Mouse (Mus musculus) megakaryocyte, embryonic 14.5 days (primary cell): ENCODE results near the gene Arhgap23.

Experiments
- FLI1 ChIP-seq: IDR thresholded peaks from 2 replicates; pipeline ENCODE4 v1.6.1; 2012; ENCODE audit warnings: low read length, inconsistent platforms, mixed read lengths
- GATA1 ChIP-seq: IDR thresholded peaks from 3 replicates; pipeline ENCODE4 v1.6.1; 2012; ENCODE audit warnings: mixed read lengths, low read length, inconsistent platforms, borderline replicate concordance

DNA sequence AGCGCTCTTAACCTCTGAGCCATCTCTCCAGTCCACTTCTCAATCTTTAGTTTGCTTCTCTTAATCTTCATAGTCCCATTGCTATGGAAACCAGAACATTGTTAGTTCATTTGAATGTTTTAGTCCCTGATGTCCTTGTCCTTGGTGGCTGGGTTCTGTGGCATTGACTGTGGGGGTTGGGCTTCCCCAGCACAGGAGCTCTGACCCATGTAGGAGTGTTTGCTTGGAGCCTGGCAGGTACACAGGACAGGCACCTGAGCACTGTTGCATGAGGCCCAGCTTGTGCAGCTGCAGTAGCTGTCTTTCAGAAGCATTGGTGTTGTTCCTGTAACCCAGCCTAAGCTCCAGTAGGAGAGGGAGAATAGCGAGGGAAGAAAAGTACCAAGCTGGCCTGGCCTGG lies 27.5 kb upstream of the Arhgap23 start:
- TF ChIP-seq FLI1 (no peak), GATA1 (no peak)
